Mouse (Mus musculus): Measurements from ENCODE around the gene Srsf1. TPM values are rescaled to one million over a fixed set of nuclear protein-coding genes. Genes with fewer than 3 reads are reported as not detected.

Srsf1 gene
- polyA plus RNA-seq, 1 experiment from 2014 or later = 334 TPM

DNA sequence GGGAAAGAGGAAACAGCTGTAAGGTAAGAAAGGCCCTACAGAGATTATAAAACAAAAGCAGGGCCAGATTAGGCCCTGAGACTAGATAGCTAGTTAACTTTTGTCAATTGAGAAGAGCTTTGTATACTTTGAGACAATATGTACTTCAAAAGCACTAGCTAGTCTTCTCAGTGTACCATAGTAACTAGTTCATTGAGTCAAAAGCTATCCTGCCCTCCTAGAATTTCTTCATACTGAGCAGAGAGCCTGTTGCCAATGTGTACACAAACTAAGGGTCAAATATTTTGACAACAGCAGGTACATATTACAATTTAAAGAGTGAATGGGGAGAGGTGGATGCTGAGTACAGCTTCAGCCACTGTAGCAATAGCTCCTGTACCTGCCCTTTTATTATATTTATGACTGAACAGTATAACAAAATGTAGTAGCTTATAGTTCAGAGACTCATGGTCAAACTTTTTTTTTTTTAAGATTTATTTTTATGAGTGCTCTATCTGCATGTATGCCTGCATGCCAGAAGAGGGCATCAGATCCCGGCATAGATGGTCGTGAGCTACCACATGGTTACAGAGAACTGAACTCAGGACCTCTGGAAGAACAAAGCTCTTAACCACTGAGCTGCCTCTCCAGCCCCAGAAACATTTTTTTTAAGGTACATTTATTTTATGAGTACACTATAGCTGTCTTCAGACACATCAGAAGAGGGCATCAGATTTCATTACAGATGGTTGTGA lies 14.9 kb downstream of the Srsf1 start:
- WGBS = 77% methylated on average over 2 of the region's 2 CpGs
- Histone ChIP-seq H3K4me2 (ENCODE audit: low read length) (no peak overlapping the region), H3K9me3 (ENCODE audit: control insufficient read depth, low read length) (no peaks in the 10 kb centered on the region), H3K36me3 (ENCODE audit: control insufficient read depth, insufficient read depth, low read length) (no peaks in the 10 kb centered on the region), H3K9ac (ENCODE audit: low read length) (no peak overlapping the region), H3K4me3 (ENCODE audit: low read depth, low read length) (no peak overlapping the region), H3K27ac (ENCODE audit: low read depth) (no peak overlapping the region), H3K27me3 (replicated peaks; ENCODE audit: control insufficient read depth, insufficient read depth, low read length) (no peaks in the 10 kb centered on the region), H3K4me1 (replicated peaks; ENCODE audit: control insufficient read depth, insufficient read depth, low read length) (0 out of 2 replicates have a peak, but pooled peaks cover under 1% of the 10 kb centered on the region)
- ATAC-seq (replicated peaks; ENCODE audit: low FRiP score, low TSS enrichment, low read depth) (no peak), DNase-seq (ENCODE audit: low spot score) (no peak)

DNA sequence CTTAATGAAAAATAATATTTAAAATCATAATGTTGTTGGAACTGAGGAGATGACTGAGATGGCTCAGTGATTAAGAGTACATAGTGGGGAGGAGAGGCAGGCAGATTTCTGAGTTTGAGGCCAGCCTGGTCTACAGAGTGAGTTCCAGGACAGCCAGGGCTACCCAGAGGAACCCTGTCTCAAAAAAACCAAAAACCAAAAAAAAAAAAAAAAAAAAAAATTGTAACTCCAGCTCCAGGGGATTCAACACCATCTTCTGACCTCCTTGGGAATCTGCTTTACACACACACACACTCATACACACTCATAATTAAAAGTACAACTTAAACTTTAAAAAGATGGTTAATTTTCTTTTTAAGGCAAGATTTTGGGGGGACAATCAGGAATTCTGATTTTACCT lies 18.6 kb downstream of the Srsf1 start:
- Histone ChIP-seq H3K36me3 (ENCODE audit: control insufficient read depth, insufficient read depth, low read length) (no peaks in the 10 kb centered on the region), H3K27ac (ENCODE audit: low read depth) (no peak overlapping the region), H3K9ac (ENCODE audit: low read length) (no peak overlapping the region), H3K4me1 (replicated peaks; ENCODE audit: control insufficient read depth, insufficient read depth, low read length) (peaks cover 14% of the 10 kb centered on the region; the same call in 1 of the 2 replicates), H3K9me3 (ENCODE audit: control insufficient read depth, low read length) (no peaks in the 10 kb centered on the region), H3K4me3 (ENCODE audit: low read depth, low read length) (no peak overlapping the region), H3K27me3 (replicated peaks; ENCODE audit: control insufficient read depth, insufficient read depth, low read length) (no peaks in the 10 kb centered on the region), H3K4me2 (ENCODE audit: low read length) (no peak overlapping the region)
- ATAC-seq (replicated peaks; ENCODE audit: low FRiP score, low TSS enrichment, low read depth) (no peak), DNase-seq (ENCODE audit: low spot score) (no peak)

DNA sequence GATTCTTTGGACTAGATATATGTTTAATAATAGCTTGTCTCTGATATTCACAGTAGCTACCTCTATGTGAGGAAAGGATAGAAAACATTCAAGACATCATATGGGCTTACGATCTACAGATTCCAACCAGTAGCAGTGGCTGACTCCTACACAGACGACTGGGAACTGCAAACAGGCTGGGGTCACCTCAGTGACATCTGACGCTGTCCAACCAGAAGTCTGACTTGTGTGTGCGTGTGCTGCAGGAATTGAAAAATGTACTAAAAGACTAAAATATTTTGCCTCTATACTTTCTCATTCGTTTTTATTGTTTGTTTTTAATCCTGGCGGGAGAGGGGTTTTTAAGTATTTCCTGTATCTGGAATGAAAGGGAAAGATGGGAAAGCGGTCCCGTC lies 20.0 kb downstream of the Srsf1 start:
- Histone ChIP-seq H3K27ac (ENCODE audit: low read depth) (peak overlapping the region; percentile 97), H3K9me3 (ENCODE audit: control insufficient read depth, low read length) (no peaks in the 10 kb centered on the region), H3K4me3 (ENCODE audit: low read depth, low read length) (peak overlapping the region; percentile 100), H3K4me2 (ENCODE audit: low read length) (peak overlapping the region; percentile 71), H3K27me3 (replicated peaks; ENCODE audit: control insufficient read depth, insufficient read depth, low read length) (no peaks in the 10 kb centered on the region), H3K9ac (ENCODE audit: low read length) (peak overlapping the region; percentile 95), H3K4me1 (replicated peaks; ENCODE audit: control insufficient read depth, insufficient read depth, low read length) (peaks cover 28% of the 10 kb centered on the region), H3K36me3 (ENCODE audit: control insufficient read depth, insufficient read depth, low read length) (no peaks in the 10 kb centered on the region)
- 4% methylated on average over 8 of the region's 8 CpGs for WGBS
- ATAC-seq (replicated peaks; ENCODE audit: low FRiP score, low TSS enrichment, low read depth) = no peak
- no peak for DNase-seq (ENCODE audit: low spot score)

DNA sequence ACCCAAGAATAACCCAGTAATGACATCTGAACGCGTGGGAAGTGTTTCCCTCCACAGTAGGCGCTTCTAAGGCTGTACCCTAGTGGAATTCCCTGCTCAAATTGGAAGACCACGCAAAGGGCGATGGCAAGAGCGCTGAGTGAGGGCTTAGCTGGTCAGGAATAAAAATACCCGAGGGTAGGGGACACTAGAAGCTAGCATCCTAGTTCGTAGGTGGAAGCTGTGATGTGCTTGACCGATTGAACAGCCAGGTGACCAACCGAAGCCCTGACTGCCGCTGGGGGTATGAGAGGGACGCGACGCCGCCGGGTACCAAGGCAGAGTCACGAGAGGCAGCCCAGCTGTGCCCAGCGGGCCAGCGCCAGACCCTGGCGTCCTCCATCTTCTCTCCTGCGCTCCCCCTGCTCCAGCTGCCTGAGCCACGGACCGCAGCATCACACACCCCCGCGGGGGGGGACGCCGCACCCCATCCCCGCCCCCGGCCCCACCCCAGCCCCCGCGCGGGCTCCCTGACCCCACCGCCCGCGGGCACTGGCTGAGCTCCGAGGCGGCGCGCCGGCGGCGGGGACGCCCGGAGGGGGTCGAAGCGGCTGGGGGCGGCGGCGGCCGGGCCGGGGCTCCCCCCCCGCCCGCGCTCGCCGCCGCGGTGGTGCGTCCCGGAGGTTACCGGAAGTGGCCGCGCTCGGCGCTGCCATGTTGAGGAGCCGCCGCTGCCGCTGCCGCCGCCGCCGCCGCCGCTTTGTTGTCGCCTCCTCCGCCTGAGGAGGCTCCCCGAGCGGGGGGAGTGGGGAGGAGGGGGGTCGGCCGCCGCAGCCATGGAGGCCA lies 20.6 kb downstream of the Srsf1 start, which contains the start of gene Vezf1:
Vezf1 (plus strand) TSS at position 694 of the 825 bp plus-strand sequence.
- peak within 1 kb of the TSS; percentile 100 for H3K4me3 ChIP-seq (ENCODE audit: low read depth, low read length)
- WGBS = under 1% methylated on average over 27 of the region's 81 CpGs
- peak; percentile 88 for DNase-seq (ENCODE audit: low spot score)

DNA sequence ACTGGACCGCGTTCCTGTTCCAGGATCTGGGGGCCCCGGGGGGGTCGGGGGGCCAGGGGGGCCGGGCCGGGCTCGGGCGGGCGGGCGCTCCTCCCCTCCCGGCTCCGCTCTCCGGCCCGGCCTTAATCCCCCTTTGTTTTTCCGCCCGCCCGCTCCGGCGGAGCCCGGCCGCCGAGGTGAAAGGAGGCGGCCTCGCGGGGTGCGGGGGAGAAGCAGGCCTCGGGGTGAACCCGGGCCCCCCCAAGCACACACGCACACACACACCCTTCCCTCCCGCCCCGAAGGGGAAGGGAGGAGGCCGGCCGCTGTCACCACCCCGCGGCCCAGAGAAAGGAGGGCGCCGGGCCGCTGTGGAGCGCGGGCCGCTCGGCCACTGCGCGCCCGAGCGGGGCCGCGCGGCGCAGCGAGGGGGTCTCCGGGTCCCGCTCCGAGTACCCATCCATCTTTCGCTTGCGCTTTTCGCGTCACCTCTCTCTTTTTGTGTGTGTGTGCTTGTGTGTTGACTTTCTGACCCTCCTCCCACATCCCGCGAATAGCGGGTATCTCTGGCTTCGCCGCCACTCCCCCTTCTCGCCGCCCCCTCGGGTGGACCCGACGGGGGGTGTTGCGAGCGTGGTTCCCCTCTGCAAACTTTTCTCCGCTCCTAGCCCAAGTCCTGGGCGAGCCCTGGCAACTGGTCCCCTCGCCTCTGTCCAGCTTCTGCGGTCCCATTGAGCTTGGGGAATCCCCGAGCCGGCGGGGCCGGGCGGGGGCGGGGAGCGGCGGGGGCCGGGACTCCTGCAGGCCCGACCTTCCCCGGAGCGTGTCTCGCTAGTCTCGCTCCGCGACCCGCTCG lies 21.5 kb downstream of the Srsf1 start:
- DNase-seq (ENCODE audit: low spot score) (peak; percentile 85), ATAC-seq (replicated peaks; ENCODE audit: low FRiP score, low TSS enrichment, low read depth) (peak; percentile 69)
- Histone ChIP-seq H3K4me1 (replicated peaks; ENCODE audit: control insufficient read depth, insufficient read depth, low read length) (peaks cover 33% of the 10 kb centered on the region), H3K9me3 (ENCODE audit: control insufficient read depth, low read length) (no peaks in the 10 kb centered on the region), H3K4me2 (ENCODE audit: low read length) (peak overlapping the region; percentile 76), H3K4me3 (ENCODE audit: low read depth, low read length) (peak overlapping the region; percentile 100), H3K36me3 (ENCODE audit: control insufficient read depth, insufficient read depth, low read length) (peaks cover 3% of the 10 kb centered on the region), H3K27ac (ENCODE audit: low read depth) (peak overlapping the region; percentile 97), H3K27me3 (replicated peaks; ENCODE audit: control insufficient read depth, insufficient read depth, low read length) (no peaks in the 10 kb centered on the region), H3K9ac (ENCODE audit: low read length) (peak overlapping the region; percentile 95)
- under 1% methylated on average over 60 of the region's 92 CpGs for WGBS

More for the DNA sequence above, 20.6 kb downstream of the Srsf1 start, which contains the start of gene Vezf1:
- no peaks in the 10 kb centered on the region for H3K27me3 ChIP-seq (replicated peaks; ENCODE audit: control insufficient read depth, insufficient read depth, low read length)
- H3K4me2 ChIP-seq (ENCODE audit: low read length) = peak within 1 kb of the TSS; percentile 76
- peak within 1 kb of the TSS; percentile 95 for H3K9ac ChIP-seq (ENCODE audit: low read length)
- ATAC-seq (replicated peaks; ENCODE audit: low FRiP score, low TSS enrichment, low read depth) = peak; percentile 87
- no peaks in the 10 kb centered on the region for H3K36me3 ChIP-seq (ENCODE audit: control insufficient read depth, insufficient read depth, low read length)
- H3K9me3 ChIP-seq (ENCODE audit: control insufficient read depth, low read length) = no peaks in the 10 kb centered on the region
- H3K4me1 ChIP-seq (replicated peaks; ENCODE audit: control insufficient read depth, insufficient read depth, low read length) = peaks cover 33% of the 10 kb centered on the region
- H3K27ac ChIP-seq (ENCODE audit: low read depth) = peak within 1 kb of the TSS; percentile 97

DNA sequence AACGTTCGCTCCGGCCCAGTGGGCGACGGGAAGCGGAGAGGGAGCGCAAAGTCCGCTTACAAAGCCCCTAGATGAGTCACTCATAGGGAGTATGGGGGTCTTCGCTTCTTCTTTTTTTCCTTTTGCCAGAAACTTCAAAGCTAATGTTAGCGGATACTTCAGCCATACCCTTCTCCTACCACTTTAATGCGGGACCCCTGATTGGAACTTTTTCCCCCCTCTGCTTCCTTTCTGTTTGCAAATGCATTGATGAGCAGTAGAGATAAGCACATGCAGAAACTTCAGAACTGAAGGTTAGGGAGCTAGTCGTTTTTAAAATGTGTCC lies 22.0 kb downstream of the Srsf1 start:
- ATAC-seq (replicated peaks; ENCODE audit: low FRiP score, low TSS enrichment, low read depth) (no peak), DNase-seq (ENCODE audit: low spot score) (no peak)
- peak overlapping the region; percentile 100 for H3K4me3 ChIP-seq (ENCODE audit: low read depth, low read length)
- 0% methylated on average over 12 of the region's 12 CpGs for WGBS
- H3K27me3 ChIP-seq (replicated peaks; ENCODE audit: control insufficient read depth, insufficient read depth, low read length) = no peaks in the 10 kb centered on the region
- H3K36me3 ChIP-seq (ENCODE audit: control insufficient read depth, insufficient read depth, low read length) = peaks cover 9% of the 10 kb centered on the region
- H3K4me1 ChIP-seq (replicated peaks; ENCODE audit: control insufficient read depth, insufficient read depth, low read length) = peaks cover 33% of the 10 kb centered on the region
- H3K9ac ChIP-seq (ENCODE audit: low read length) = peak overlapping the region; percentile 95
- peak overlapping the region; percentile 76 for H3K4me2 ChIP-seq (ENCODE audit: low read length)
- H3K9me3 ChIP-seq (ENCODE audit: control insufficient read depth, low read length) = no peaks in the 10 kb centered on the region
- H3K27ac ChIP-seq (ENCODE audit: low read depth) = peak overlapping the region; percentile 97

DNA sequence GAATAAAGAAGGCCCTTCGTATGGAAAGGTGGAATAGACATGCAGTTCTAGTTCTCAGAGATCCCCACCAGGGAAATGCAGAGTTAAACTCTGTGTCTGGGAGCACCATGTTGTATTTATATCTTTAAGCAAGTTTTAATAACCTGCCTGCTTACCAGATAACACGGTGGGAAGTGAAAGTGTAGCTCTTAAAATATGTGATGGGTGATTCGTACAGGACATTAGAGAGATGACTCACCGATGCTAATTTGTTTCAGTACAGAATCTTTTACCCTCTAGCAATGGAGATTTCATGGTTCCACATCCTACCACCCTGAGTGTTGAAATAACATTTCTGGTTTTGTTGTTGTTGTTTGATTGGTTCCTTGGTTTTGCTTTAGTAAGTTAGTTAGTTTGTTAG lies 23.2 kb downstream of the Srsf1 start:
- ATAC-seq (replicated peaks; ENCODE audit: low FRiP score, low TSS enrichment, low read depth) = no peak
- H3K36me3 ChIP-seq (ENCODE audit: control insufficient read depth, insufficient read depth, low read length) = peaks cover 20% of the 10 kb centered on the region
- H3K9ac ChIP-seq (ENCODE audit: low read length) = peak overlapping the region; percentile 95; the same call in 1 of the 2 replicates
- H3K4me1 ChIP-seq (replicated peaks; ENCODE audit: control insufficient read depth, insufficient read depth, low read length) = peaks cover 33% of the 10 kb centered on the region
- peak overlapping the region; percentile 76 for H3K4me2 ChIP-seq (ENCODE audit: low read length)
- DNase-seq (ENCODE audit: low spot score) = no peak
- no peaks in the 10 kb centered on the region for H3K9me3 ChIP-seq (ENCODE audit: control insufficient read depth, low read length)
- WGBS = 28% methylated on average over 4 of the region's 4 CpGs
- H3K4me3 ChIP-seq (ENCODE audit: low read depth, low read length) = peak overlapping the region; percentile 100
- no peaks in the 10 kb centered on the region for H3K27me3 ChIP-seq (replicated peaks; ENCODE audit: control insufficient read depth, insufficient read depth, low read length)
- H3K27ac ChIP-seq (ENCODE audit: low read depth) = no peak overlapping the region

DNA sequence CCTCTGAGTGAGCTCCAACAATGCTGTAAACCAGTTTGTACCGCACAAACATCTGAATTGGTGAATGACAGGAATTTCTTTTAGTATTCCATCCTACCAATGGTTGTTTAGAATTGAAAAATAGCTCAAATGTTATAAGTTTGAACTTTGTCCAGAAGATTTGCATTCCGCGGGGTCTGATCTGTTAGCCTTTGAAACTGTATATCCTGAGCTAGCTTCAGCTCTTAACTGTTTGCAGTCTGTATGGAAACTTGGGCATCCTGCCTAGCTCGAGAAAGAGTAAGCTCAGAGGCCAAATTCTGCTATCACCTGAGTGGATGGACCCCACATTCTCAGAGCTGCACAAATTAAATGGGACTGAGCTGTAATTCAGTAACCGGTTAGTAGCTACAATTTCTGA lies 23.9 kb downstream of the Srsf1 start:
- H3K27me3 ChIP-seq (replicated peaks; ENCODE audit: control insufficient read depth, insufficient read depth, low read length) = no peaks in the 10 kb centered on the region
- H3K4me1 ChIP-seq (replicated peaks; ENCODE audit: control insufficient read depth, insufficient read depth, low read length) = peaks cover 33% of the 10 kb centered on the region
- 29% methylated on average over 5 of the region's 5 CpGs for WGBS
- H3K9ac ChIP-seq (ENCODE audit: low read length) = no peak overlapping the region
- peak overlapping the region; percentile 76 for H3K4me2 ChIP-seq (ENCODE audit: low read length)
- H3K27ac ChIP-seq (ENCODE audit: low read depth) = no peak overlapping the region
- ATAC-seq (replicated peaks; ENCODE audit: low FRiP score, low TSS enrichment, low read depth) (no peak), DNase-seq (ENCODE audit: low spot score) (no peak)
- H3K9me3 ChIP-seq (ENCODE audit: control insufficient read depth, low read length) = no peaks in the 10 kb centered on the region
- H3K4me3 ChIP-seq (ENCODE audit: low read depth, low read length) = peak overlapping the region; percentile 3
- peaks cover 28% of the 10 kb centered on the region for H3K36me3 ChIP-seq (ENCODE audit: control insufficient read depth, insufficient read depth, low read length)

Measured in intestine, embryonic 14.5 days (tissue).